Mouse (Mus musculus): Measurements from ENCODE around the gene H2-D1.
"Not testable (repeated sequence)": the region's sequence is repeated elsewhere in the genome, so short reads cannot be mapped to it uniquely, and the experiment has no call there.

H2-D1 gene

GRCm38 (mm10) chr17:35262664-35263522 is at the start of gene H2-D1:
H2-D1 (plus strand) TSS chr17:35262730.
- peak; percentile 100 for DNase-seq (ENCODE audit: low read depth in 2 of 2, low spot score in 2 of 2)

- DNase-seq (ENCODE audit: low read depth in 2 of 2, low spot score in 2 of 2): no peak
Observed at GRCm38 (mm10) chr17:35213071-35213470, 49.5 kb upstream of the H2-D1 start.

- DNase-seq (ENCODE audit: low read depth in 2 of 2, low spot score in 2 of 2): peak in 1 of 2 experiments; percentile 39
Observed at GRCm38 (mm10) chr17:35218516-35219193, 43.9 kb upstream of the H2-D1 start.

- peak in 1 of 2 experiments; percentile 26 for DNase-seq (ENCODE audit: low read depth in 2 of 2, low spot score in 2 of 2)
Observed at GRCm38 (mm10) chr17:35219601-35220041, 42.9 kb upstream of the H2-D1 start.

GRCm38 (mm10) chr17:35220156-35220952 is 42.2 kb upstream of the H2-D1 start, which contains the start of gene Gm16181:
Gm16181 (plus strand) TSS chr17:35220834.
- no peak for DNase-seq (ENCODE audit: low read depth in 2 of 2, low spot score in 2 of 2)

GRCm38 (mm10) chr17:35222299-35222698 is 40.2 kb upstream of the H2-D1 start:
- DNase-seq (ENCODE audit: low read depth in 2 of 2, low spot score in 2 of 2): no peak

- no peak for DNase-seq (ENCODE audit: low read depth in 2 of 2, low spot score in 2 of 2)
Observed at GRCm38 (mm10) chr17:35224641-35225040, 37.9 kb upstream of the H2-D1 start.

GRCm38 (mm10) chr17:35225456-35225855 is 37.1 kb upstream of the H2-D1 start:
- DNase-seq (ENCODE audit: low read depth in 2 of 2, low spot score in 2 of 2): no peak

- DNase-seq (ENCODE audit: low read depth in 2 of 2, low spot score in 2 of 2): no peak
Observed at GRCm38 (mm10) chr17:35226561-35227046, 35.9 kb upstream of the H2-D1 start.

- DNase-seq (ENCODE audit: low read depth in 2 of 2, low spot score in 2 of 2): no peak
Observed at GRCm38 (mm10) chr17:35231022-35231421, 31.5 kb upstream of the H2-D1 start.

- DNase-seq (ENCODE audit: low read depth in 2 of 2, low spot score in 2 of 2): peak; percentile 82 to 88
Observed at GRCm38 (mm10) chr17:35232043-35232442, 30.5 kb upstream of the H2-D1 start.

- peak in 1 of 2 experiments; percentile 50 for DNase-seq (ENCODE audit: low read depth in 2 of 2, low spot score in 2 of 2)
Observed at GRCm38 (mm10) chr17:35232659-35233058, 29.9 kb upstream of the H2-D1 start.

- no peak for DNase-seq (ENCODE audit: low read depth in 2 of 2, low spot score in 2 of 2)
Observed at GRCm38 (mm10) chr17:35233114-35233980, 29.2 kb upstream of the H2-D1 start, which contains the start of gene Atp6v1g2. Atp6v1g2 (plus strand) TSS chr17:35233660.

GRCm38 (mm10) chr17:35234090-35234489 is 28.4 kb upstream of the H2-D1 start:
- not testable (repeated sequence) for DNase-seq (ENCODE audit: low read depth in 2 of 2, low spot score in 2 of 2)

GRCm38 (mm10) chr17:35234903-35235302 is 27.6 kb upstream of the H2-D1 start:
- DNase-seq (ENCODE audit: low read depth in 2 of 2, low spot score in 2 of 2): no peak

- peak; percentile 70 to 77 for DNase-seq (ENCODE audit: low read depth in 2 of 2, low spot score in 2 of 2)
Observed at GRCm38 (mm10) chr17:35235614-35236389, 26.7 kb upstream of the H2-D1 start, which contains the start of gene Nfkbil1. Nfkbil1 (minus strand) TSS chr17:35235792.

- peak; percentile 98 to 100 for DNase-seq (ENCODE audit: low read depth in 2 of 2, low spot score in 2 of 2)
Observed at GRCm38 (mm10) chr17:35236390-35236746, 26.2 kb upstream of the H2-D1 start.

- no peak for DNase-seq (ENCODE audit: low read depth in 2 of 2, low spot score in 2 of 2)
Observed at GRCm38 (mm10) chr17:35236996-35237395, 25.5 kb upstream of the H2-D1 start.

- no peak for DNase-seq (ENCODE audit: low read depth in 2 of 2, low spot score in 2 of 2)
Observed at GRCm38 (mm10) chr17:35237504-35237903, 25.0 kb upstream of the H2-D1 start.

Measured in CD8-positive naive resting alpha-beta T cell, adult 2 months (primary cell).